Mouse (Mus musculus) lung, postnatal 14 days (tissue): ENCODE measurements around the gene Dnajb12.
A peak's percentile ranks its signal among the peaks of the same experiment; 100 is the strongest.

Experiments used
- DNase-seq: peaks from one replicate; pipeline ENCODE4 v3.0.0; 2021

The Dnajb12 gene

GRCm38 (mm10) chr10:59898180-59898778 lies 18.9 kb downstream of the Dnajb12 start:
- no peak for DNase-seq

- no peak for DNase-seq
Observed at GRCm38 (mm10) chr10:59898935-59899334, 19.6 kb downstream of the Dnajb12 start.

GRCm38 (mm10) chr10:59899341-59900173 lies 20.2 kb downstream of the Dnajb12 start:
- peak; percentile 86 for DNase-seq

- no peak for DNase-seq
Observed at GRCm38 (mm10) chr10:59900174-59900435, 20.7 kb downstream of the Dnajb12 start.

- no peak for DNase-seq
Observed at GRCm38 (mm10) chr10:59900939-59901338, 21.6 kb downstream of the Dnajb12 start.

- no peak for DNase-seq
Observed at GRCm38 (mm10) chr10:59901463-59901862, 22.1 kb downstream of the Dnajb12 start.

GRCm38 (mm10) chr10:59901986-59902605 lies 22.7 kb downstream of the Dnajb12 start:
- no peak for DNase-seq

- no peak for DNase-seq
Observed at GRCm38 (mm10) chr10:59902606-59902990, 23.2 kb downstream of the Dnajb12 start.

- DNase-seq, result no peak
Observed at GRCm38 (mm10) chr10:59903170-59903569, 23.8 kb downstream of the Dnajb12 start.

GRCm38 (mm10) chr10:59907080-59907609 lies 27.8 kb downstream of the Dnajb12 start:
- DNase-seq, result no peak

GRCm38 (mm10) chr10:59907695-59908299 lies 28.4 kb downstream of the Dnajb12 start:
- peak; percentile 55 for DNase-seq

GRCm38 (mm10) chr10:59908776-59909315 lies 29.5 kb downstream of the Dnajb12 start:
- DNase-seq, result no peak

GRCm38 (mm10) chr10:59909357-59909847 lies 30.0 kb downstream of the Dnajb12 start:
- DNase-seq, result peak; percentile 69

GRCm38 (mm10) chr10:59911091-59911490 lies 31.7 kb downstream of the Dnajb12 start:
- DNase-seq, result no peak

GRCm38 (mm10) chr10:59911561-59912198 lies 32.3 kb downstream of the Dnajb12 start:
- DNase-seq, result peak; percentile 47

GRCm38 (mm10) chr10:59915196-59915962 lies 36.0 kb downstream of the Dnajb12 start:
- no peak for DNase-seq

- peak; percentile 85 for DNase-seq
Observed at GRCm38 (mm10) chr10:59916159-59916558, 36.8 kb downstream of the Dnajb12 start.

- DNase-seq, result no peak
Observed at GRCm38 (mm10) chr10:59916649-59917048, 37.3 kb downstream of the Dnajb12 start.

GRCm38 (mm10) chr10:59918111-59918510 lies 38.8 kb downstream of the Dnajb12 start:
- no peak for DNase-seq

- peak; percentile 66 for DNase-seq
Observed at GRCm38 (mm10) chr10:59919494-59920181, 40.3 kb downstream of the Dnajb12 start.

GRCm38 (mm10) chr10:59920485-59920809 lies 41.1 kb downstream of the Dnajb12 start:
- no peak for DNase-seq
